Mouse (Mus musculus): Measurements from ENCODE around the gene Prkar1b. TPM values are rescaled to one million over a fixed set of nuclear protein-coding genes. Genes with fewer than 3 reads are reported as not detected.

The Prkar1b gene
- total RNA-seq, 2 experiments from 2014 or later, result 1.5 to 4.4 TPM

GRCm38 (mm10) chr5:139112418-139112817 lies 37.4 kb downstream of the Prkar1b start:
- intact Hi-C loops (cut with DNase I), result no loop called here

GRCm38 (mm10) chr5:139111991-139112390 lies 37.8 kb downstream of the Prkar1b start:
- intact Hi-C loops (cut with DNase I), result no loop called here
- no peak for DNase-seq

More at GRCm38 (mm10) chr5:139112418-139112817, 37.4 kb downstream of the Prkar1b start:
- no peak for DNase-seq

GRCm38 (mm10) chr5:139110140-139110855 lies 39.5 kb downstream of the Prkar1b start:
- intact Hi-C loops (cut with DNase I), result no loop called here

GRCm38 (mm10) chr5:139107815-139108214 lies 42.0 kb downstream of the Prkar1b start:
- peak in 1 of 2 experiments; percentile 14 for DNase-seq
- intact Hi-C loops (cut with DNase I), result no loop called here

More at GRCm38 (mm10) chr5:139110140-139110855, 39.5 kb downstream of the Prkar1b start:
- DNase-seq, result no peak

- DNase-seq, result no peak
- intact Hi-C loops (cut with DNase I), result no loop called here
These were observed 48.0 kb downstream of the Prkar1b start for GRCm38 (mm10) chr5:139101783-139102182.

- peak; percentile 37 to 47 for DNase-seq
- intact Hi-C loops (cut with DNase I), result no loop called here
These were observed 50.5 kb downstream of the Prkar1b start for GRCm38 (mm10) chr5:139098991-139099972.

- no peak for DNase-seq
- intact Hi-C loops (cut with DNase I), result no loop called here
These were observed 54.3 kb downstream of the Prkar1b start for GRCm38 (mm10) chr5:139095297-139096110.

GRCm38 (mm10) chr5:139093534-139093933 lies 56.3 kb downstream of the Prkar1b start:
- intact Hi-C loops (cut with DNase I), result no loop called here
- no peak for DNase-seq

- intact Hi-C loops (cut with DNase I), result no loop called here
- DNase-seq, result no peak
These were observed 58.1 kb downstream of the Prkar1b start for GRCm38 (mm10) chr5:139091713-139092112.

GRCm38 (mm10) chr5:139090162-139090561 lies 59.6 kb downstream of the Prkar1b start:
- no peak for DNase-seq

GRCm38 (mm10) chr5:139088173-139088572 lies 61.6 kb downstream of the Prkar1b start:
- intact Hi-C loops (cut with DNase I), result no loop called here

More at GRCm38 (mm10) chr5:139090162-139090561, 59.6 kb downstream of the Prkar1b start:
- intact Hi-C loops (cut with DNase I), result no loop called here

GRCm38 (mm10) chr5:139084831-139085519 lies 64.8 kb downstream of the Prkar1b start:
- DNase-seq, result peak; percentile 45 to 58
- intact Hi-C loops (cut with DNase I), result loop anchor here (2.0 kb wide), 1 partner anchor 236 kb away; no protein-coding TSS in a partner anchor

More at GRCm38 (mm10) chr5:139088173-139088572, 61.6 kb downstream of the Prkar1b start:
- no peak for DNase-seq

GRCm38 (mm10) chr5:139084302-139084701 lies 65.5 kb downstream of the Prkar1b start:
- intact Hi-C loops (cut with DNase I), result loop anchor here (2.0 kb wide), 1 partner anchor 236 kb away; no protein-coding TSS in a partner anchor
- peak; percentile 50 to 54 for DNase-seq

- intact Hi-C loops (cut with DNase I), result loop anchor here (2.0 kb wide), 1 partner anchor 235 kb away; no protein-coding TSS in a partner anchor
- DNase-seq, result peak; percentile 36 to 55
These were observed 66.0 kb downstream of the Prkar1b start for GRCm38 (mm10) chr5:139083841-139084240.

GRCm38 (mm10) chr5:139081370-139081769 lies 68.4 kb downstream of the Prkar1b start:
- DNase-seq, result no peak
- intact Hi-C loops (cut with DNase I), result no loop called here

GRCm38 (mm10) chr5:139078156-139078462 lies 71.7 kb downstream of the Prkar1b start:
- intact Hi-C loops (cut with DNase I), result no loop called here
- no peak for DNase-seq

- DNase-seq, result no peak
- intact Hi-C loops (cut with DNase I), result loop anchor here (2.0 kb wide), 1 partner anchor 75 kb away; no protein-coding TSS in a partner anchor
These were observed 72.3 kb downstream of the Prkar1b start for GRCm38 (mm10) chr5:139077311-139078155.

GRCm38 (mm10) chr5:139076450-139076849 lies 73.4 kb downstream of the Prkar1b start:
- DNase-seq, result no peak
- intact Hi-C loops (cut with DNase I), result loop anchor here (2.0 kb wide), 1 partner anchor 74 kb away; no protein-coding TSS in a partner anchor
